ENCODE assay signal across 10 mouse cellular contexts in genomic region chr19:60463896-60464295, GRCm38 (mm10). TPM values are rescaled to one million over a fixed set of nuclear protein-coding genes. Genes with fewer than 3 reads are reported as not detected.
A peak's percentile ranks its signal among the peaks of the same experiment; 100 is the strongest.
DNase-seq lines count a peak whose midpoint lies in the region; ATAC-seq and TF ChIP-seq lines count a peak whose summit lies in the region.
"Had no signal": no experiment of that assay in that cellular context is flagged by ENCODE, and none has a peak within 500 bp of the region (broad histone marks: within the 10 kb centered on the region; RNA-seq: fewer than 3 reads in every experiment).

No protein-coding gene starts in this region.

- no peak overlapping the region for H3K4me2 ChIP-seq in heart, embryonic 11.5 days
- H3K4me2 ChIP-seq in myocyte (ENCODE audit: low read depth), result peak overlapping the region; percentile 57

- no peak overlapping the region for H3K4me3 ChIP-seq in heart, embryonic 11.5 days (ENCODE audit: low read depth, low read length)
- no peak overlapping the region for H3K4me3 ChIP-seq in left cerebral cortex, adult 2 months
- H3K4me3 ChIP-seq in myocyte, result no peak overlapping the region
- H3K4me3 ChIP-seq: erythroblast, embryonic 14.5 days had no signal

- no peak for TF ChIP-seq POLR2A in myocyte (IDR thresholded peaks at IDR 0.05; ENCODE audit: insufficient read length, low read depth)

- H3K36me3 ChIP-seq in heart, embryonic 11.5 days (ENCODE audit: control insufficient read depth, insufficient read depth, low read length), result no peaks in the 10 kb centered on the region
- no peaks in the 10 kb centered on the region for H3K36me3 ChIP-seq in myocyte (ENCODE audit: control insufficient read depth, insufficient read depth)

- peak; percentile 97 for DNase-seq in heart, adult 11 months
- DNase-seq in adrenal gland, postnatal 25 days, result peak; percentile 85
- DNase-seq in frontal cortex, adult 2 months (ENCODE audit: extremely low spot score in 1 of 2, low spot score in 1 of 2), result peak; percentile 72 to 91
- peak; percentile 63 to 64 for DNase-seq in heart, postnatal 36 days
- DNase-seq in left cerebral cortex, adult 2 months (ENCODE audit: extremely low spot score in 1 of 2, low spot score in 2 of 2), result peak; percentile 73 to 80
- no peak for DNase-seq in embryo, embryonic 9.5 days (ENCODE audit: extremely low spot score)

- 29% methylated on average over 3 of the region's 3 CpGs for WGBS in heart, embryonic 11.5 days (ENCODE audit: insufficient replicate concordance)

- peaks cover 5% of the 10 kb centered on the region; the same call in 1 of the 2 replicates for H3K4me1 ChIP-seq in heart, embryonic 11.5 days (ENCODE audit: control insufficient read depth, insufficient read depth, low read length)

- no peak for TF ChIP-seq CTCF in left cerebral cortex, adult 2 months (IDR thresholded peaks at IDR 0.05)

- ATAC-seq in heart, embryonic 11.5 days (replicated peaks; ENCODE audit: insufficient number of reproducible peaks, low FRiP score, low TSS enrichment), result no peak

- H3K79me2 ChIP-seq in myocyte (ENCODE audit: control insufficient read depth, insufficient read depth), result no peaks in the 10 kb centered on the region

- H3K9ac ChIP-seq in heart, embryonic 11.5 days (ENCODE audit: low read depth, low read length), result no peak overlapping the region

- no peaks in the 10 kb centered on the region for H3K9me3 ChIP-seq in heart, embryonic 11.5 days (replicated peaks; ENCODE audit: control insufficient read depth, low read length)

- H3K27me3 ChIP-seq in heart, embryonic 11.5 days (ENCODE audit: control insufficient read depth, insufficient read depth, low read length), result peaks cover 29% of the 10 kb centered on the region
- no peaks in the 10 kb centered on the region for H3K27me3 ChIP-seq in myocyte (ENCODE audit: control insufficient read depth, insufficient read depth, insufficient read length)
- H3K27me3 ChIP-seq: CH12.LX had no signal

- no peak overlapping the region for H3ac ChIP-seq in myocyte (ENCODE audit: control insufficient read depth, insufficient read length)

- no peak overlapping the region for H3K27ac ChIP-seq in heart, embryonic 11.5 days (ENCODE audit: low read depth, low read length)
- H3K27ac ChIP-seq in left cerebral cortex, adult 2 months, result no peak overlapping the region

- intact Hi-C loops in heart, postnatal 36 days (cut with DNase I), result no loop called here
- intact Hi-C loops in left cerebral cortex, adult 2 months (cut with DNase I), result no loop called here

TF ChIP-seq in myocyte, 11 proteins besides CTCF, POLR2A, EP300 and RAD21:
- TF ChIP-seq E2F4 (IDR thresholded peaks at IDR 0.05; ENCODE audit: insufficient read depth), result no peak
- TF ChIP-seq CEBPB (IDR thresholded peaks at IDR 0.05; ENCODE audit: insufficient read depth, poor library complexity, severe bottlenecking), result peak; percentile 31; the same call in 1 of the 2 replicates

RNA-seq across cellular contexts. Expression of gene Prlhr, which starts 4.2 kb away (rescaled TPM):
- not detected in 2 replicates for polyA plus RNA-seq in heart, embryonic 11.5 days (2014; fragmentation: Nextera tagmentation; extraction: Ambion mirVana)
- total RNA-seq in adrenal gland, postnatal 25 days (2021), result 0.73 TPM in 1 of 2 replicates, not detected in the other
- polyA plus RNA-seq in frontal cortex, adult 2 months (2012; rRNA removed), result 0.06 TPM in 1 of 2 replicates, not detected in the other
- not detected for total RNA-seq in heart, postnatal 36 days (2021)
- total RNA-seq in left cerebral cortex, adult 2 months (2021), result not detected
- not detected for polyA plus RNA-seq in myocyte (2012; fragmentation: generic; extraction: Trizol)
- total RNA-seq: CH12.LX had no signal
- polyA plus RNA-seq: erythroblast, embryonic 14.5 days had no signal
